Mouse (Mus musculus) C2C12 (cell line): ENCODE measurements at regions not wholly inside any gene's neighbourhood (a gene's known extent, or its start where the extent isn't known, plus 50 kb on each side); places are given as distances from the start of the nearest gene placed in this dataset.

Experiments
- CEBPB ChIP-seq: IDR thresholded peaks from one replicate; pipeline ENCODE4 v1.6.1; 2011; ENCODE audit warnings: low read depth, mild to moderate bottlenecking, control low read depth, moderate library complexity
- CTCF ChIP-seq: IDR thresholded peaks from one replicate; pipeline ENCODE4 v1.5.1; 2011; ENCODE audit not compliant: control insufficient read depth, insufficient read depth, insufficient read length
- FOSL1 ChIP-seq: IDR thresholded peaks from one replicate; pipeline ENCODE4 v1.8.0; 2011; ENCODE audit warnings: mild to moderate bottlenecking, low read length; ENCODE audit not compliant: poor library complexity, insufficient read depth, severe bottlenecking
- MAX ChIP-seq: IDR thresholded peaks from one replicate; pipeline ENCODE4 v1.6.1; 2011; ENCODE audit warnings: mild to moderate bottlenecking, control low read depth
- MYOG ChIP-seq: IDR thresholded peaks from one replicate; pipeline ENCODE4 v1.6.1; 2011; ENCODE audit not compliant: control insufficient read depth, insufficient read length; ENCODE audit errors: extremely low read depth
- USF1 ChIP-seq: IDR thresholded peaks from one replicate; pipeline ENCODE4 v1.6.1; 2011; ENCODE audit warnings: low read depth, mild to moderate bottlenecking, control low read depth, moderate library complexity

DNA sequence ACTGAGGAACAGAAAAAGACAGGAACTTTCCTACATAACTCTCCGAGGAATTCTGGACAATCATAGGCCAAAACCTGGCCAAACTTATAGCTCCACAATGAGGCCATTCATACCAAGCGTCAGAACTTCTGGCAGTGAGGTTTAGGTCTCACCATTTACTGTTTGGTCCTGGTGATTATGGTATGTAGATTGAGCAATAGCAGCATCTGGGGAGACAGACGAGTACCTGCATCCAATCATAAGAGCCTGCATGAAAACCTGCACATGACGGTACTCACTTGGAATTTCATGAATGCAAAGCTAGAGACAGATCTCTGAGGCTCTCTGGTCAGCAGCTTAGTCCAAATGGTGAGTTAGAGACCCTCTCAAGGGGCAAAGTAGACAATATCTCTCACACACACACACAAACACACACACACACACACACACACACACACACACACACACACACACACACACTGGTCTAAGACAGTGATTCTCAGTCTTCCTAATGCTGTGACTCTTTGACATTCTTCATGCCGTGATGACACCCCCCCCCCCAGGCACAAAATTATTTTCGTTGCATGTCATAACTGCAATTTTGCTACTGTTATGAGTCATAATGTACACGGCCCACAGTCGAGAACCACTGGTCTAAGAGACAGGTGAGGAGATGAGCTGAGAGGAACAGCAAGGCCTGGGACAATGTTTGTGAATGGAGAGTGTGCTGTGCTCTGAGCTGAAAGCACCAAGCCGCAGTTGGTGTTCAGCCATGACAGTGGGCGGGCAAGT lies 522.6 kb upstream of the Atp11b start:
- TF ChIP-seq CTCF (no peak), FOSL1 (no peak), USF1 (no peak), CEBPB (peak; percentile 97), MYOG (no peak), MAX (no peak)
